Mouse (Mus musculus) embryonic facial prominence, embryonic 11.5 days (tissue): ENCODE data around the gene Dyrk2. TPM values are rescaled to one million over a fixed set of nuclear protein-coding genes. Genes with fewer than 3 reads are reported as not detected.

Experiments used
- ATAC-seq: fragments of 200-750 bp; cut with Nextera tagmentation; replicated peaks from 2 replicates; pipeline ENCODE4 v1.8.0; 2017; ENCODE audit warnings: low read depth; ENCODE audit not compliant: insufficient number of reproducible peaks, low FRiP score, low TSS enrichment
- DNase-seq: peaks from one replicate; pipeline ENCODE4 v3.0.0-alpha.2; 2015; ENCODE audit warnings: low spot score
- H3K27ac ChIP-seq: fragments of 300-500 bp; sonication (generic); replicated peaks from 2 replicates; pipeline ENCODE4 v1.5.1; 2014; ENCODE audit warnings: mild to moderate bottlenecking, low read depth, low read length, control low read depth
- H3K27me3 ChIP-seq: fragments of 300-500 bp; sonication (generic); 2 replicates; pipeline ENCODE4 v1.6.1; 2014; ENCODE audit warnings: mild to moderate bottlenecking, low read length, moderate library complexity, mixed read lengths; ENCODE audit not compliant: control insufficient read depth, insufficient read depth
- H3K36me3 ChIP-seq: fragments of 300-500 bp; sonication (generic); replicated peaks from 2 replicates; pipeline ENCODE4 v1.6.1; 2014; ENCODE audit warnings: low read depth, mild to moderate bottlenecking, low read length, moderate library complexity, mixed read lengths; ENCODE audit not compliant: control insufficient read depth, insufficient read depth
- H3K4me1 ChIP-seq: fragments of 300-500 bp; sonication (generic); 2 replicates; pipeline ENCODE4 v1.6.1; 2014; ENCODE audit warnings: low read length, mixed read lengths; ENCODE audit not compliant: control insufficient read depth, insufficient read depth
- H3K4me2 ChIP-seq: fragments of 300-500 bp; sonication (generic); 2 replicates; pipeline ENCODE4 v1.6.1; 2014; ENCODE audit warnings: low read depth, mild to moderate bottlenecking, control low read depth, low read length, moderate library complexity
- H3K4me3 ChIP-seq: fragments of 300-500 bp; sonication (generic); 2 replicates; pipeline ENCODE4 v1.5.1; 2014; ENCODE audit warnings: low read depth, low read length, control low read depth
- H3K9ac ChIP-seq: fragments of 300-500 bp; sonication (generic); replicated peaks from 2 replicates; pipeline ENCODE4 v1.6.1; 2014; ENCODE audit warnings: mild to moderate bottlenecking, control low read depth, low read length
- H3K9me3 ChIP-seq: fragments of 300-500 bp; sonication (generic); replicated peaks from 2 replicates; pipeline ENCODE4 v1.6.1; 2016; ENCODE audit warnings: mild to moderate bottlenecking, low read length, inconsistent platforms, mixed read lengths; ENCODE audit not compliant: control insufficient read depth
- WGBS: fragments of 180-500 bp; shearing (Covaris S2); extraction: QIAGEN DNeasy Blood & Tissue Kit; methylation state at CpG from one replicate; pipeline ENCODE4 v1.1.7; 2014; 5-methylcytosine and 5-hydroxymethylcytosine counted together
- polyA plus RNA-seq: library from polyadenylated mRNA; unstranded; fragments of >200 nt; fragmentation: Nextera tagmentation; extraction: Ambion mirVana; gene quantifications from 2 replicates; pipeline ENCODE4 v1.2.1, GENCODE M21; 2014

Gene Dyrk2
- polyA plus RNA-seq, 1 experiment from 2014 or later = 12.1 TPM

GRCm38 (mm10) chr10:118839343-118840141 is 30.5 kb downstream of the Dyrk2 start:
- Histone ChIP-seq H3K36me3 (no peaks in the 10 kb centered on the region), H3K4me2 (no peak overlapping the region), H3K4me3 (no peak overlapping the region), H3K27me3 (no peaks in the 10 kb centered on the region), H3K9me3 (no peaks in the 10 kb centered on the region), H3K4me1 (no peaks in the 10 kb centered on the region), H3K9ac (no peak overlapping the region), H3K27ac (no peak overlapping the region)
- ATAC-seq = no peak
- no peak for DNase-seq
- 87% methylated on average over 19 of the region's 19 CpGs for WGBS

GRCm38 (mm10) chr10:118837636-118838035 is 32.4 kb downstream of the Dyrk2 start:
- WGBS = 78% methylated on average over 8 of the region's 8 CpGs
- H3K4me3 ChIP-seq = no peak overlapping the region
- H3K36me3 ChIP-seq = no peaks in the 10 kb centered on the region
- no peaks in the 10 kb centered on the region for H3K4me1 ChIP-seq
- no peak for ATAC-seq
- no peak for DNase-seq
- no peak overlapping the region for H3K4me2 ChIP-seq
- H3K9me3 ChIP-seq = no peaks in the 10 kb centered on the region
- H3K9ac ChIP-seq = no peak overlapping the region
- no peak overlapping the region for H3K27ac ChIP-seq
- no peaks in the 10 kb centered on the region for H3K27me3 ChIP-seq

GRCm38 (mm10) chr10:118831190-118831589 is 38.8 kb downstream of the Dyrk2 start:
- H3K9ac ChIP-seq = no peak overlapping the region
- H3K27ac ChIP-seq = no peak overlapping the region
- no peaks in the 10 kb centered on the region for H3K27me3 ChIP-seq
- no peaks in the 10 kb centered on the region for H3K4me1 ChIP-seq
- DNase-seq = no peak
- no peak overlapping the region for H3K4me2 ChIP-seq
- no peaks in the 10 kb centered on the region for H3K9me3 ChIP-seq
- H3K4me3 ChIP-seq = no peak overlapping the region
- 81% methylated on average over 8 of the region's 8 CpGs for WGBS
- H3K36me3 ChIP-seq = no peaks in the 10 kb centered on the region
- ATAC-seq = no peak

- H3K4me2 ChIP-seq = no peak overlapping the region
- WGBS = 76% methylated on average over 2 of the region's 2 CpGs
- ATAC-seq (no peak), DNase-seq (no peak)
- H3K4me3 ChIP-seq = no peak overlapping the region
- H3K36me3 ChIP-seq = no peaks in the 10 kb centered on the region
- H3K27me3 ChIP-seq = no peaks in the 10 kb centered on the region
- H3K9ac ChIP-seq = no peak overlapping the region
- H3K27ac ChIP-seq = no peak overlapping the region
- no peaks in the 10 kb centered on the region for H3K9me3 ChIP-seq
- H3K4me1 ChIP-seq = no peaks in the 10 kb centered on the region
These were observed 40.4 kb downstream of the Dyrk2 start for GRCm38 (mm10) chr10:118829641-118830040.

- WGBS = 88% methylated on average over 7 of the region's 7 CpGs
- no peaks in the 10 kb centered on the region for H3K36me3 ChIP-seq
- H3K4me3 ChIP-seq = no peak overlapping the region
- H3K27me3 ChIP-seq = no peaks in the 10 kb centered on the region
- ATAC-seq (no peak), DNase-seq (no peak)
- no peak overlapping the region for H3K4me2 ChIP-seq
- no peaks in the 10 kb centered on the region for H3K4me1 ChIP-seq
- H3K9me3 ChIP-seq = no peaks in the 10 kb centered on the region
- no peak overlapping the region for H3K27ac ChIP-seq
- H3K9ac ChIP-seq = no peak overlapping the region
These were observed 42.9 kb downstream of the Dyrk2 start for GRCm38 (mm10) chr10:118827116-118827515.

GRCm38 (mm10) chr10:118824830-118825229 is 45.2 kb downstream of the Dyrk2 start:
- Histone ChIP-seq H3K4me1 (no peaks in the 10 kb centered on the region), H3K9ac (no peak overlapping the region), H3K27ac (no peak overlapping the region), H3K9me3 (no peaks in the 10 kb centered on the region), H3K4me2 (no peak overlapping the region), H3K27me3 (no peaks in the 10 kb centered on the region), H3K4me3 (no peak overlapping the region), H3K36me3 (no peaks in the 10 kb centered on the region)
- WGBS = 83% methylated on average over 8 of the region's 8 CpGs
- DNase-seq (no peak), ATAC-seq (no peak)

GRCm38 (mm10) chr10:118820901-118821300 is 49.1 kb downstream of the Dyrk2 start:
- H3K27me3 ChIP-seq = no peaks in the 10 kb centered on the region
- H3K27ac ChIP-seq = no peak overlapping the region
- H3K9ac ChIP-seq = no peak overlapping the region
- DNase-seq (peak; percentile 52), ATAC-seq (0 out of 2 replicates have a peak, but pooled peaks have one; percentile 44)
- H3K9me3 ChIP-seq = no peaks in the 10 kb centered on the region
- H3K4me3 ChIP-seq = no peak overlapping the region
- WGBS = 43% methylated on average over 7 of the region's 7 CpGs
- H3K36me3 ChIP-seq = no peaks in the 10 kb centered on the region
- no peak overlapping the region for H3K4me2 ChIP-seq
- H3K4me1 ChIP-seq = no peaks in the 10 kb centered on the region

GRCm38 (mm10) chr10:118819846-118820245 is 50.2 kb downstream of the Dyrk2 start:
- 86% methylated on average over 4 of the region's 4 CpGs for WGBS
- H3K4me2 ChIP-seq = no peak overlapping the region

More at GRCm38 (mm10) chr10:118819846-118820245, 50.2 kb downstream of the Dyrk2 start:
- DNase-seq (no peak), ATAC-seq (no peak; the same call in 1 of the 2 replicates)
- H3K4me1 ChIP-seq = no peaks in the 10 kb centered on the region
- no peak overlapping the region for H3K27ac ChIP-seq
- no peak overlapping the region for H3K4me3 ChIP-seq
- no peaks in the 10 kb centered on the region for H3K9me3 ChIP-seq
- H3K27me3 ChIP-seq = no peaks in the 10 kb centered on the region
- no peak overlapping the region for H3K9ac ChIP-seq
- H3K36me3 ChIP-seq = no peaks in the 10 kb centered on the region
